Mouse (Mus musculus) hindbrain, embryonic 12.5 days (tissue): ENCODE data around the gene Dnmt3a. TPM values are rescaled to one million over a fixed set of nuclear protein-coding genes. Genes with fewer than 3 reads are reported as not detected.

Experiments used
- ATAC-seq: fragments of 200-750 bp; cut with Nextera tagmentation; 2 replicates; pipeline ENCODE4 v1.8.0; 2017; ENCODE audit warnings: moderate TSS enrichment; ENCODE audit not compliant: low FRiP score
- H3K27ac ChIP-seq: fragments of 300-500 bp; sonication (generic); 2 replicates; pipeline ENCODE4 v1.5.1; 2016; ENCODE audit warnings: mild to moderate bottlenecking
- H3K27me3 ChIP-seq: fragments of 300-500 bp; sonication (generic); 2 replicates; pipeline ENCODE4 v1.6.1; 2016; ENCODE audit warnings: mild to moderate bottlenecking
- H3K36me3 ChIP-seq: fragments of 300-500 bp; sonication (generic); 2 replicates; pipeline ENCODE4 v1.6.1; 2016; ENCODE audit warnings: mild to moderate bottlenecking
- H3K4me1 ChIP-seq: fragments of 300-500 bp; sonication (generic); 2 replicates; pipeline ENCODE4 v1.6.1; 2016
- H3K4me2 ChIP-seq: fragments of 300-500 bp; sonication (generic); replicated peaks from 2 replicates; pipeline ENCODE4 v1.6.1; 2016; ENCODE audit warnings: mild to moderate bottlenecking
- H3K4me3 ChIP-seq: fragments of 300-500 bp; sonication (generic); 2 replicates; pipeline ENCODE4 v1.5.1; 2016; ENCODE audit warnings: mild to moderate bottlenecking
- H3K9ac ChIP-seq: fragments of 300-500 bp; sonication (generic); 2 replicates; pipeline ENCODE4 v1.6.1; 2016; ENCODE audit warnings: mild to moderate bottlenecking, moderate library complexity
- H3K9me3 ChIP-seq: fragments of 300-500 bp; sonication (generic); replicated peaks from 2 replicates; pipeline ENCODE4 v1.6.1; 2016; ENCODE audit warnings: mild to moderate bottlenecking
- WGBS: fragments of 180-500 bp; shearing (Covaris S2); methylation state at CpG from one replicate; pipeline ENCODE4 v1.1.7; 2016; 5-methylcytosine and 5-hydroxymethylcytosine counted together
- polyA plus RNA-seq: library from polyadenylated mRNA; unstranded; fragments of >200 nt; fragmentation: Nextera tagmentation; extraction: Ambion mirVana; gene quantifications from 2 replicates; pipeline ENCODE4 v1.2.1, GENCODE M21; 2016

Dnmt3a gene
- polyA plus RNA-seq, 1 experiment from 2014 or later: 166 TPM

- Histone ChIP-seq H3K9me3 (no peaks in the 10 kb centered on the region), H3K27me3 (peaks cover 13% of the 10 kb centered on the region), H3K4me1 (peaks cover 9% of the 10 kb centered on the region; the same call in 1 of the 2 replicates), H3K9ac (peak overlapping the region; percentile 75), H3K27ac (peak overlapping the region; percentile 94), H3K4me3 (peak overlapping the region; percentile 58), H3K4me2 (peak overlapping the region; percentile 80), H3K36me3 (peaks cover 10% of the 10 kb centered on the region)
- ATAC-seq: peak; percentile 97
- 3% methylated on average over 53 of the region's 53 CpGs for WGBS
These were observed 154.2 kb downstream of the Dnmt3a start for GRCm38 (mm10) chr12:3959791-3960543.

DNA sequence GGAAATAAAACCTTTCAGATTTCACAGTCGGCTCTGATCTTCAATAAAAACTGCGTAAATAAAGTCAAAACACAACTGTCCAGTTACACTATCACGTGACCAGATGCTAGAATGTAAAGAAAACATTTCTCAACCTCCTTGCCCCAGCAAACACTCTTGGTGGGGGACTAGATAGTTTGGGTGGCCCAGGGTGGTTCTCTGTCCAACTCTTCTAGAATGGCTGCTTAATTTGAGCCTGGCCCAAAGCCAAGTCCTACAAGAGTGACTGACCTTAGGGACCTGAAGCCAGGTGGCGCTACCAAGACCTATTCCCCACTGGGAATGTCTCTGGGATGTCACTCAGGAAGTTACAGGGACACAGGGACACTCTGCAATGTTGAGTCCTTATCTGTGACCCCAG is 154.7 kb downstream of the Dnmt3a start:
- H3K27ac ChIP-seq: peak overlapping the region; percentile 94
- peaks cover 8% of the 10 kb centered on the region for H3K27me3 ChIP-seq
- H3K4me1 ChIP-seq: peaks cover 9% of the 10 kb centered on the region; the same call in 1 of the 2 replicates
- peak overlapping the region; percentile 58 for H3K4me3 ChIP-seq
- peak; percentile 12; the same call in 1 of the 2 replicates for ATAC-seq
- H3K9ac ChIP-seq: peak overlapping the region; percentile 75
- no peaks in the 10 kb centered on the region for H3K9me3 ChIP-seq
- 52% methylated on average over 4 of the region's 4 CpGs for WGBS
- H3K4me2 ChIP-seq: peak overlapping the region; percentile 80
- H3K36me3 ChIP-seq: peaks cover 15% of the 10 kb centered on the region

Other genes with a start within 250 kb of the Dnmt3a start
- gene Dtnb, start 233.6 kb upstream of the Dnmt3a start, polyA plus RNA-seq: 42.4 and 44.3 TPM in 2 replicates
- 5.1 and 6.4 TPM in 2 replicates for gene Pomc, start 148.9 kb downstream of the Dnmt3a start, polyA plus RNA-seq
- gene Efr3b, start 232.9 kb downstream of the Dnmt3a start, polyA plus RNA-seq: 33.1 and 36.8 TPM in 2 replicates